ENCODE assay signal across 11 mouse cellular contexts in genomic region chr3:148867618-148868017, GRCm38 (mm10).
DNase-seq lines count a peak whose midpoint lies in the region; ATAC-seq lines count a peak whose summit lies in the region.
"Had no signal": no experiment of that assay in that cellular context is flagged by ENCODE, and none has a peak within 500 bp of the region (broad histone marks: within the 10 kb centered on the region; RNA-seq: fewer than 3 reads in every experiment).

No protein-coding gene starts in this region.

- DNase-seq in forebrain, embryonic 14.5 days (ENCODE audit: low spot score): peak; percentile 23
- peak; percentile 63 for DNase-seq in CD4-positive helper T cell, adult 2 months (ENCODE audit: low read depth, low spot score)
- DNase-seq in induced T-regulatory cell, adult 2 months (ENCODE audit: low read depth): peak; percentile 17
- no peak for DNase-seq in spleen, adult 12 weeks (ENCODE audit: low spot score)
- no peak for DNase-seq in gastrocnemius, postnatal 36 days
- no peak for DNase-seq in left cerebral cortex, postnatal 4 days
- DNase-seq: retina, postnatal 1 day had no signal

- H3K4me3 ChIP-seq in forebrain, embryonic 14.5 days (ENCODE audit: low read depth, low read length): no peak overlapping the region
- no peak overlapping the region for H3K4me3 ChIP-seq in forebrain, embryonic 15.5 days
- H3K4me3 ChIP-seq: lung, embryonic 15.5 days had no signal

- H3K4me1 ChIP-seq in forebrain, embryonic 14.5 days (ENCODE audit: control insufficient read depth, insufficient read depth, low read length): peaks cover 2% of the 10 kb centered on the region; the same call in 1 of the 2 replicates
- peaks cover 34% of the 10 kb centered on the region for H3K4me1 ChIP-seq in forebrain, embryonic 15.5 days
- H3K4me1 ChIP-seq: lung, embryonic 15.5 days had no signal

- no peak overlapping the region for H3K4me2 ChIP-seq in forebrain, embryonic 14.5 days (ENCODE audit: low read length)
- H3K4me2 ChIP-seq in forebrain, embryonic 15.5 days (replicated peaks): no peak overlapping the region
- H3K4me2 ChIP-seq: heart, embryonic 11.5 days; lung, embryonic 15.5 days had no signal

- no peaks in the 10 kb centered on the region for H3K27me3 ChIP-seq in forebrain, embryonic 14.5 days (replicated peaks; ENCODE audit: control insufficient read depth, insufficient read depth, low read length)
- H3K27me3 ChIP-seq in forebrain, embryonic 15.5 days: no peaks in the 10 kb centered on the region
- H3K27me3 ChIP-seq: lung, embryonic 15.5 days had no signal

- no peak overlapping the region for H3K27ac ChIP-seq in forebrain, embryonic 14.5 days (ENCODE audit: low read depth, low read length)
- no peak overlapping the region for H3K27ac ChIP-seq in forebrain, embryonic 15.5 days (replicated peaks)
- H3K27ac ChIP-seq: lung, embryonic 15.5 days had no signal

- 22% methylated on average over 8 of the region's 8 CpGs for WGBS in forebrain, embryonic 14.5 days
- WGBS in forebrain, embryonic 15.5 days: 29% methylated on average over 8 of the region's 8 CpGs

- H3K9me3 ChIP-seq in forebrain, embryonic 14.5 days (replicated peaks; ENCODE audit: control insufficient read depth, low read length): no peaks in the 10 kb centered on the region
- no peaks in the 10 kb centered on the region for H3K9me3 ChIP-seq in forebrain, embryonic 15.5 days
- H3K9me3 ChIP-seq: lung, embryonic 15.5 days had no signal

- H3K9ac ChIP-seq in forebrain, embryonic 14.5 days (ENCODE audit: low read length): no peak overlapping the region
- H3K9ac ChIP-seq in forebrain, embryonic 15.5 days (replicated peaks): no peak overlapping the region
- H3K9ac ChIP-seq: lung, embryonic 15.5 days had no signal

- H3K36me3 ChIP-seq in forebrain, embryonic 14.5 days (ENCODE audit: control insufficient read depth, insufficient read depth, low read length): 0 out of 2 replicates have a peak, but pooled peaks cover 2% of the 10 kb centered on the region
- no peaks in the 10 kb centered on the region for H3K36me3 ChIP-seq in forebrain, embryonic 15.5 days

- ATAC-seq in forebrain, embryonic 14.5 days: no peak
- no peak for ATAC-seq in forebrain, embryonic 15.5 days (replicated peaks)
- ATAC-seq in megakaryocyte, adult 5-6 weeks (ENCODE audit: poor library complexity, severe bottlenecking): peak; percentile 49; the same call in 1 of the 2 replicates

- intact Hi-C loops in gastrocnemius, postnatal 36 days (cut with DNase I): no loop called here
- intact Hi-C loops in left cerebral cortex, postnatal 4 days (cut with DNase I): loop anchor here (10.0 kb wide), 1 partner anchor 97 kb away; no protein-coding TSS in a partner anchor

Comparison
In these comparisons a context has a peak if more than half of its experiments do, and no peak if none do; other contexts are left out.
1. DNase-seq: peak in forebrain, embryonic 14.5 days (single experiment), CD4-positive helper T cell, adult 2 months (single experiment) and induced T-regulatory cell, adult 2 months (single experiment); none in spleen, adult 12 weeks (single experiment), gastrocnemius, postnatal 36 days (0 of 2) and left cerebral cortex, postnatal 4 days (single experiment).